Mouse (Mus musculus) liver, embryonic 11.5 days (tissue): ENCODE measurements around the gene Agfg1. TPM values are rescaled to one million over a fixed set of nuclear protein-coding genes. Genes with fewer than 3 reads are reported as not detected.

Source experiments
- ATAC-seq: fragments of 200-750 bp; cut with Nextera tagmentation; replicated peaks from 2 replicates; pipeline ENCODE4 v1.8.0; 2017; ENCODE audit warnings: moderate number of reproducible peaks, mild to moderate bottlenecking, moderate TSS enrichment, moderate library complexity; ENCODE audit not compliant: low FRiP score
- DNase-seq: peaks from one replicate; pipeline ENCODE4 v3.0.0-alpha.2; 2017; ENCODE audit warnings: low spot score
- H3K27ac ChIP-seq: fragments of 300-500 bp; sonication (generic); 2 replicates; pipeline ENCODE4 v1.5.1; 2014; ENCODE audit warnings: mild to moderate bottlenecking, low read depth, low read length, control low read depth
- H3K27me3 ChIP-seq: fragments of 300-500 bp; sonication (generic); replicated peaks from 2 replicates; pipeline ENCODE4 v1.6.1; 2014; ENCODE audit warnings: low read length, mixed read lengths; ENCODE audit not compliant: control insufficient read depth, insufficient read depth
- H3K36me3 ChIP-seq: fragments of 300-500 bp; sonication (generic); 2 replicates; pipeline ENCODE4 v1.6.1; 2014; ENCODE audit warnings: mild to moderate bottlenecking, low read length, moderate library complexity, mixed read lengths; ENCODE audit not compliant: control insufficient read depth, insufficient read depth
- H3K4me1 ChIP-seq: fragments of 300-500 bp; sonication (generic); replicated peaks from 2 replicates; pipeline ENCODE4 v1.6.1; 2014; ENCODE audit warnings: low read length, mixed read lengths; ENCODE audit not compliant: control insufficient read depth, insufficient read depth
- H3K4me2 ChIP-seq: fragments of 300-500 bp; sonication (generic); 2 replicates; pipeline ENCODE4 v1.6.1; 2014; ENCODE audit warnings: mild to moderate bottlenecking, control low read depth, moderate library complexity
- H3K4me3 ChIP-seq: fragments of 300-500 bp; sonication (generic); 2 replicates; pipeline ENCODE4 v1.5.1; 2014; ENCODE audit warnings: low read depth, low read length, control low read depth
- H3K9ac ChIP-seq: fragments of 300-500 bp; sonication (generic); 2 replicates; pipeline ENCODE4 v1.6.1; 2014; ENCODE audit warnings: low read depth, low read length, control low read depth
- H3K9me3 ChIP-seq: fragments of 300-500 bp; sonication (generic); 2 replicates; pipeline ENCODE4 v1.6.1; 2016; ENCODE audit warnings: low read length, inconsistent platforms, mixed read lengths; ENCODE audit not compliant: control insufficient read depth
- whole genome bisulfite sequencing: fragments of 180-500 bp; shearing (Covaris S2); extraction: QIAGEN DNeasy Blood & Tissue Kit; methylation state at CpG from one replicate; pipeline ENCODE4 v1.1.7; 2014; 5-methylcytosine and 5-hydroxymethylcytosine counted together
- polyA plus RNA-seq: library from polyadenylated mRNA; unstranded; fragments of >200 nt; fragmentation: Nextera tagmentation; extraction: Ambion mirVana; gene quantifications from 2 replicates; pipeline ENCODE4 v1.2.1, GENCODE M21; 2014

Gene Agfg1
- polyA plus RNA-seq, 1 experiment from 2014 or later, result 47.6 TPM

DNA sequence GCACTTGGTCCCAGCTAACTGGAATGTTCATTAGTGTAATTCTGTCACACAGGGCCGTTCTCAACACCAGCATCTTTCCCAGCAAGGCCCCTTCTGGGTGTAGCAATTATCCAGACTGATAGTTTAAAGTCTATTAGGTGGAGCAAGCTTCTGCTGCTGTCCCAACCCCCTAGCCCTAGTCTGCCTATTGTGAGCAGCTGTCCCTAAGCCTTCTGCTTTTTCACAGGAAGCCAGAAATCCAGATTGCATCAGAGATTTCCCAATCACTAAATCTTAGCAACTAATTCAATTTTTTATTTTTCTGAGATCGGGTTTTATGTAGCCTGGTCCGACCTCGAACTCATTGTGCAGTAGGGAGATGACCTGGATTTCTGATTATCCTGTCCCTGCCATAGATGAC, 40.4 kb upstream of the Agfg1 start:
- ATAC-seq, result no peak
- H3K36me3 ChIP-seq, result no peaks in the 10 kb centered on the region
- no peak overlapping the region for H3K27ac ChIP-seq
- no peak for DNase-seq
- H3K9me3 ChIP-seq, result no peaks in the 10 kb centered on the region
- no peak overlapping the region for H3K4me3 ChIP-seq
- no peaks in the 10 kb centered on the region for H3K4me1 ChIP-seq
- no peaks in the 10 kb centered on the region for H3K27me3 ChIP-seq
- 81% methylated on average over 4 of the region's 4 CpGs for WGBS
- H3K4me2 ChIP-seq, result no peak overlapping the region
- H3K9ac ChIP-seq, result no peak overlapping the region

DNA sequence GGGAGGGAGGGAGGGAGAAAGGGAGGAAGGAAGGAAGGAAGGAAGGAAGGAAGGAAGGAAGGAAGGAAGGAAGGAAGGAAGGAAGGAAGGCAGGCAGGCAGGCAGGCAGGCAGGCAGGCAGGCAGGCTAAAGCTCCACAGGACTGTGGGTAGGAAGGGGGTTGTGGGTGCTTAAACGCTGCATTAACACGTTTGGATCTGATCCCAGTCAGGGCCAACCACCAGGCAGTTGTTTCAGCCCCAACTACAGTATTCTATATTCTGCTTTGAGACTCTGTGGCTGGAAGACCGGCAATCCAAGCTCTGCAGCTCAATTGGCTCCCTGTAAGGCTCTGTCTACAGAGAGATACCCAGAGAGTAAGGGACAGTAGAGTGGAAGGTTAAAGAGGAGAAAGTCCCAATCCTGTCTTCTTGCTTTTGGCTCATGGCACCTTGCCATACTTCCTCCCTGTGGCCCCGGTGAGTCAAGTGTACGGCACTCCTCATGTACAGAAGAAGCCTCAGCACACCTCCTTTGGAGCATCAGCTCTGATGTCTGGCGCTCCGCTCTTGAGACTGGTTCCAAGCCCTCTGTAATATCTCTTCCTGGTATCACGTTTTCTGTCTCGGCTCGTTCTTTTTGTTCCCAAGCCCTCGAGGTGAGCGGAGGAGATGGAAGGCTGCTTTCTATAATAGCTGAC, 38.0 kb upstream of the Agfg1 start:
- WGBS, result 80% methylated on average over 12 of the region's 12 CpGs
- no peak overlapping the region for H3K9ac ChIP-seq
- H3K4me2 ChIP-seq, result no peak overlapping the region

DNA sequence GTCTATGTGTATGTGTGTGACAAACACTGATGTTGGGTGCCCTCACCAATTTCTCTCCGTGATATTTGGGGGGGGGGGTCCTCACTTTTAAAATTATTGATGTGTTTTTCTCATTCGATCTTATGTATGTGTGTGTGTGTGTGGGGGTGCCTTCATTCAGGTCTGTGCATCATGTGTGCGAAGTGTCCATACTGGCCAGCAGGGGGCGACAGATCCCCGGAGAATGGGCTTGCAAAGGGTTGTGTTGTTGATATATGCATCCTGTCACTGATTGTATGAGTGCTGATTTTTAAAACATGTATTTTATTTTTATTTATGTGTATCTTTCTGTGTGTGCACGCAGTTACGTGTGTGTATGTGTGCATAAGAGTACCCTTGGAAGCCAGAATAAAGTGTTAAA, 35.7 kb upstream of the Agfg1 start:
- Histone ChIP-seq H3K4me3 (no peak overlapping the region), H3K4me2 (no peak overlapping the region), H3K27me3 (no peaks in the 10 kb centered on the region), H3K27ac (no peak overlapping the region), H3K36me3 (no peaks in the 10 kb centered on the region), H3K9me3 (no peaks in the 10 kb centered on the region), H3K4me1 (no peaks in the 10 kb centered on the region), H3K9ac (no peak overlapping the region)
- ATAC-seq, result peak; percentile 78
- 58% methylated on average over 7 of the region's 7 CpGs for WGBS
- no peak for DNase-seq

More for the DNA sequence above, 38.0 kb upstream of the Agfg1 start:
- Histone ChIP-seq H3K4me1 (no peaks in the 10 kb centered on the region), H3K36me3 (no peaks in the 10 kb centered on the region), H3K4me3 (no peak overlapping the region), H3K9me3 (no peaks in the 10 kb centered on the region), H3K27ac (no peak overlapping the region), H3K27me3 (no peaks in the 10 kb centered on the region)
- no peak for DNase-seq
- ATAC-seq, result no peak

DNA sequence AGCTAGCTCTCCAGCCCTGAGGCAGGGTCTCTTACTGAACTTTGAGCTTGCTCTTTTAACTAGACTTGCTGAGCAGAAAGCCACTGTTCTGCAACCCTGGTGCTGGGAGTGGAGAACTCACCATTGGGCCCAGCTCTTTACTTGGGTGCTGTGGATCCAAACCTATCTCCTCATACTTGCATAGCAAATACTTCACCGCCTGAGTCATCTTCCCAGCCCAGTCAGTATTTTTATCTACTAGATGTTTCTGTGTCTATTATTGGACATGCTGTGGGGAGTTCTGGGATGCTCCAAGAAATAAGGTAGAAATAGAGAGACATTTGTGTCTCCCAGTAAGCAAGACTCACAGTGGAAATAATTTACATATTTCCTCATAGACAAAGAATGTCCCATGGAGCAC, 35.2 kb upstream of the Agfg1 start:
- ATAC-seq (peak; percentile 12; the same call in 1 of the 2 replicates), DNase-seq (no peak)
- no peak overlapping the region for H3K9ac ChIP-seq
- H3K36me3 ChIP-seq, result no peaks in the 10 kb centered on the region
- H3K27ac ChIP-seq, result no peak overlapping the region
- no peak overlapping the region for H3K4me3 ChIP-seq
- WGBS, result 94% methylated on average over 1 of the region's 1 CpGs
- no peaks in the 10 kb centered on the region for H3K4me1 ChIP-seq
- no peaks in the 10 kb centered on the region for H3K9me3 ChIP-seq
- no peak overlapping the region for H3K4me2 ChIP-seq
- no peaks in the 10 kb centered on the region for H3K27me3 ChIP-seq

DNA sequence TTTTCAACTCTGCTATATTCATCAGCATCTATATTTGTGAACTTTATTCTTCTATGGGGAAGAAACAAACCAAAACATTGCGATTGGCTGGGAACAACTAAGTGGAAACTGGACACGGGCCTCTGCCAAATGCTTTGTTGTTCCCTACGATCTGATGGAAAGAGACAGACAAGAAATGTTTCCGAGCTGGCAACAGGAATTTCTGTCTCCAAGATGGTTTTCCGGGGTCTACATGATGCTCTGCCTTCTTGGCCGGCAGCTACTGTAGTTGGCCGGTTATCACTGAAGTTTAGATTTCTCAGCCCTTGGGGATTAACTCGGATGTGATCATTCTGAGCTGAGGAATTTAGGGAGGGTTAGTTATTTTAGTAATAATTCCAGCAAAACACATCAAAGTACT, 32.9 kb upstream of the Agfg1 start:
- WGBS, result 84% methylated on average over 8 of the region's 8 CpGs
- ATAC-seq, result no peak
- Histone ChIP-seq H3K4me2 (no peak overlapping the region), H3K4me3 (no peak overlapping the region), H3K4me1 (no peaks in the 10 kb centered on the region), H3K27ac (no peak overlapping the region), H3K9ac (no peak overlapping the region), H3K36me3 (no peaks in the 10 kb centered on the region), H3K9me3 (no peaks in the 10 kb centered on the region), H3K27me3 (no peaks in the 10 kb centered on the region)
- DNase-seq, result no peak

DNA sequence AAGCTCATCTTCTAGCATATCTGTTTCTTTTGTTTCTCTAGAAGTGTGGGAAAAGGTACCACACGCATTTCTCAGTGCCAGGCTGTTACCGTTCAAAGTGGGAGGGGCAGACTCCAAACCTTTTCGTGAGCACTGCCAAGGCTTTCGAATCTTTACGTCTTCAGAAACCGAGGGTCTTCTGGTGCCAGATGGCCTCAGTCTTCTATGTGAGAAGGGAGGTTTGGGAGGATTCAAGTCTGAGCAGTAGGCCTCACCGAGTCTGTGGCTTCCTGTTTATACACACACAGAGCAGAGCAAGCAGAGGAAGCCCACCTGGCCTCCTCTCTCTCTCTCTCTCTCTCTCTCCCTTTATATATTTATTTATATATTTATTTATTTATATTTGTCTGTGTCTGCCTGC, 32.1 kb upstream of the Agfg1 start:
- no peak for DNase-seq
- Histone ChIP-seq H3K27me3 (no peaks in the 10 kb centered on the region), H3K9me3 (no peaks in the 10 kb centered on the region), H3K4me1 (no peaks in the 10 kb centered on the region), H3K4me3 (no peak overlapping the region), H3K4me2 (no peak overlapping the region), H3K27ac (no peak overlapping the region), H3K36me3 (no peaks in the 10 kb centered on the region), H3K9ac (no peak overlapping the region)
- WGBS, result 83% methylated on average over 7 of the region's 7 CpGs
- no peak for ATAC-seq

DNA sequence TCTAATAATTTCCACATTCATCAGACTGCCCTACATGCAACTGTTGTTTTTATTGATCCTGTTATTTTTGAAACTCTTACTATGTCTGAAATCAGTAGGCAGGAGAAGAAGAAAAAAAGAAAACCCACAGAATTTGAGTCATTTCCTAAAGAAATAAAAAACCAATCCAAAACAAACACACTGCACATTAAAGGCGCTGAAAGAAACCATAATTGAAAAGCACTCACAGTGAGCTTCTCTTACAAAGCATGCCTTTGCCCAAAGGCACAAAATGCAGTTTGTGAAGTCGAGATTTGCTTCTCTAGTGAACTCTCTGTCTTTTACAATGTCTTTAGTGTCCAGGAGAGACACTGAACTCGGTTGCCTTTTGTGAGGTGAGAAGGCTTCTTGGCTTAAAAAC, 30.7 kb upstream of the Agfg1 start:
- Histone ChIP-seq H3K4me3 (no peak overlapping the region), H3K27ac (no peak overlapping the region), H3K9me3 (no peaks in the 10 kb centered on the region), H3K27me3 (no peaks in the 10 kb centered on the region), H3K9ac (no peak overlapping the region), H3K4me2 (no peak overlapping the region), H3K4me1 (no peaks in the 10 kb centered on the region), H3K36me3 (no peaks in the 10 kb centered on the region)
- DNase-seq, result no peak
- no peak for ATAC-seq
- WGBS, result 70% methylated on average over 3 of the region's 3 CpGs

DNA sequence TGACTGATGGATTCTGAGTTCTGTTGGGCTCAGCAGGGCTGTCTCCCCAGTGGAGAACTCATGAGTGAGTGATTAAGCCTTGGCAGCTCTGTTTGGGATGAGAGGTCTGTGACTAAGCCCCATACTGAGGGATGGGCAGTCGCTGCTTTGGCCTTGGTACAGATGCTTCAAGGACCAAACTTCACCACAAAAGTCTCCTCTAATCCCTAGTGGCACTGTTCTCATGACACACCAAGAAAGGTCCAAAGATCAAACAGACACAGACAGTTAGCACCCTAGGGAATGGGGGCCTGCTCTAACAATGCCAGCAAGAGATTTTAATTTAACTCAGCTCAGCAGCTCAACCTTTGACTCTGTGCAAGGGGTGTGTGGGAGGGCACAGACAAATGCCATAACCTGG, 27.5 kb upstream of the Agfg1 start:
- Histone ChIP-seq H3K27ac (no peak overlapping the region), H3K4me3 (no peak overlapping the region), H3K9me3 (no peaks in the 10 kb centered on the region), H3K36me3 (no peaks in the 10 kb centered on the region), H3K4me2 (no peak overlapping the region), H3K27me3 (no peaks in the 10 kb centered on the region), H3K9ac (no peak overlapping the region), H3K4me1 (peaks cover 11% of the 10 kb centered on the region)
- DNase-seq (no peak), ATAC-seq (no peak)
- WGBS, result 77% methylated on average over 1 of the region's 1 CpGs

DNA sequence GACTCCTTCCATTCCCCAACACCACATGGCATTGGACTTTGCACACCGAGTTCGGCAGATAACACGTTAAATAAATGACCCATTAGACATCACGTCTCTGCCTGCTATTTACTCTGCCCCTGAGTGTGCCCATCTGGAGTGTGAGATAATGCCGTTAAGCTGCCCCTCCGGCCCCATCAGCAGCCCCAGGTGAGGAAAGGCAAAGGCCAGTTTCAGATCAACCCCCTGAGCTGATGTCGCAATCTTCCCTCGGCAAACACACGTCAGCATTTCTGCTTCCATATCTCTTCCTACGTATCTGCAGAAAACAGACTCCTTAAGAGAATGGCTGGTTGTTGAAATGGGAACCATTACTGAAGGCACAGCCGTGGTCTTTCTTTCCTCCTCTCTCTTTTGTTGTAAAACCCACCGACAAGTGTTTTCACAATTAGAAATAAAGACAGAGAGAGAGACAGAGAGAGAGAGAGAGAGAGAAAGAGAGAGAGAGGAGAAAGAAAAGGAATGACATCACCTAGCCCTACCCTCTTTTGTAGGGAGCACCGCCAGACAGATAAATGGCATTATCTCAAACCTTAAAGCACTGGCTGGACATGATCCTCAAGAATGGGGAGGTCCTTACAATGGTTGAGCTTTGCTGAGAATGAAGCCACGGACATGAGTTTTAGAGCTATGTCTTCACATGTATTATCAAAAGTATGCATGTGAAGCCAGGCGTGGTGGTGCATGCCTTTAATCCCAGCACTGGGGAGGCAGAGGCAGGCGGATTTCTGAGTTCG, 23.2 kb upstream of the Agfg1 start:
- Histone ChIP-seq H3K27ac (peak overlapping the region; percentile 87), H3K4me3 (peak overlapping the region; percentile 17; the same call in 1 of the 2 replicates), H3K9me3 (no peaks in the 10 kb centered on the region), H3K4me2 (peak overlapping the region; percentile 59), H3K27me3 (no peaks in the 10 kb centered on the region), H3K36me3 (no peaks in the 10 kb centered on the region), H3K9ac (peak overlapping the region; percentile 56), H3K4me1 (peaks cover 31% of the 10 kb centered on the region)
- 26% methylated on average over 17 of the region's 17 CpGs for WGBS
- ATAC-seq, result peak; percentile 94
- DNase-seq, result peak; percentile 62
